Mouse (Mus musculus) kidney, embryonic 14.5 days (tissue): ENCODE data around the gene Fbxo9. TPM values are rescaled to one million over a fixed set of nuclear protein-coding genes. Genes with fewer than 3 reads are reported as not detected.
A peak's percentile ranks its signal among the peaks of the same experiment; 100 is the strongest.

Experiments
- ATAC-seq: fragments of 200-750 bp; cut with Nextera tagmentation; 2 replicates; pipeline ENCODE4 v1.8.0; 2017; ENCODE audit warnings: moderate number of reproducible peaks, mild to moderate bottlenecking, moderate TSS enrichment, moderate library complexity; ENCODE audit not compliant: low FRiP score, low TSS enrichment
- H3K27ac ChIP-seq: fragments of 300-500 bp; sonication (generic); 2 replicates; pipeline ENCODE4 v1.5.1; 2014; ENCODE audit warnings: low read depth, mild to moderate bottlenecking, low read length, moderate library complexity, mixed read lengths
- H3K27me3 ChIP-seq: fragments of 300-500 bp; sonication (generic); 2 replicates; pipeline ENCODE4 v1.6.1; 2014; ENCODE audit warnings: mild to moderate bottlenecking, low read length; ENCODE audit not compliant: control insufficient read depth, insufficient read depth
- H3K36me3 ChIP-seq: fragments of 300-500 bp; sonication (generic); 2 replicates; pipeline ENCODE4 v1.6.1; 2014; ENCODE audit warnings: low read length, mixed read lengths; ENCODE audit not compliant: control insufficient read depth, insufficient read depth
- H3K4me1 ChIP-seq: fragments of 300-500 bp; sonication (generic); 2 replicates; pipeline ENCODE4 v1.6.1; 2014; ENCODE audit warnings: low read length, mixed read lengths; ENCODE audit not compliant: control insufficient read depth, insufficient read depth
- H3K4me2 ChIP-seq: fragments of 300-500 bp; sonication (generic); replicated peaks from 2 replicates; pipeline ENCODE4 v1.6.1; 2014; ENCODE audit warnings: low read depth, mild to moderate bottlenecking, low read length
- H3K4me3 ChIP-seq: fragments of 300-500 bp; sonication (generic); 2 replicates; pipeline ENCODE4 v1.5.1; 2014; ENCODE audit warnings: mild to moderate bottlenecking, low read length
- H3K9ac ChIP-seq: fragments of 300-500 bp; sonication (generic); 2 replicates; pipeline ENCODE4 v1.6.1; 2014; ENCODE audit warnings: low read depth, mild to moderate bottlenecking, low read length, moderate library complexity
- H3K9me3 ChIP-seq: fragments of 300-500 bp; sonication (generic); 2 replicates; pipeline ENCODE4 v1.6.1; 2016; ENCODE audit warnings: low read length; ENCODE audit not compliant: control insufficient read depth
- WGBS: fragments of 180-500 bp; shearing (Covaris S2); extraction: QIAGEN DNeasy Blood & Tissue Kit; methylation state at CpG from one replicate; pipeline ENCODE4 v1.1.7; 2014; 5-methylcytosine and 5-hydroxymethylcytosine counted together
- polyA plus RNA-seq: library from polyadenylated mRNA; unstranded; fragments of >200 nt; fragmentation: Nextera tagmentation; extraction: Ambion mirVana; gene quantifications from 2 replicates; pipeline ENCODE4 v1.2.1, GENCODE M21; 2014

Fbxo9 gene
- polyA plus RNA-seq, 1 experiment from 2014 or later: 43.9 TPM

GRCm38 (mm10) chr9:78046755-78047154 lies 62.1 kb downstream of the Fbxo9 start:
- Histone ChIP-seq H3K9ac (no peak overlapping the region), H3K27ac (no peak overlapping the region), H3K4me1 (no peaks in the 10 kb centered on the region), H3K4me2 (no peak overlapping the region), H3K36me3 (no peaks in the 10 kb centered on the region), H3K4me3 (no peak overlapping the region), H3K27me3 (no peaks in the 10 kb centered on the region), H3K9me3 (no peaks in the 10 kb centered on the region)
- ATAC-seq: no peak
- 70% methylated on average over 20 of the region's 20 CpGs for WGBS

- WGBS: 62% methylated on average over 6 of the region's 6 CpGs
- no peak for ATAC-seq
- peak overlapping the region; percentile 51; the same call in 1 of the 2 replicates for H3K27ac ChIP-seq
Measured at GRCm38 (mm10) chr9:78045171-78045570, 63.7 kb downstream of the Fbxo9 start.

GRCm38 (mm10) chr9:78038755-78039489 lies 69.9 kb downstream of the Fbxo9 start:
- H3K4me1 ChIP-seq: no peaks in the 10 kb centered on the region
- ATAC-seq: peak; percentile 60; the same call in 1 of the 2 replicates
- no peak overlapping the region for H3K27ac ChIP-seq
- H3K9ac ChIP-seq: no peak overlapping the region; the same call in 1 of the 2 replicates
- no peaks in the 10 kb centered on the region for H3K36me3 ChIP-seq
- H3K4me2 ChIP-seq: no peak overlapping the region
- H3K9me3 ChIP-seq: no peaks in the 10 kb centered on the region
- no peak overlapping the region for H3K4me3 ChIP-seq
- no peaks in the 10 kb centered on the region for H3K27me3 ChIP-seq
- 38% methylated on average over 18 of the region's 18 CpGs for WGBS

More at GRCm38 (mm10) chr9:78045171-78045570, 63.7 kb downstream of the Fbxo9 start:
- no peak overlapping the region for H3K4me2 ChIP-seq
- no peaks in the 10 kb centered on the region for H3K36me3 ChIP-seq
- no peaks in the 10 kb centered on the region for H3K9me3 ChIP-seq
- no peak overlapping the region for H3K4me3 ChIP-seq
- H3K9ac ChIP-seq: no peak overlapping the region
- no peaks in the 10 kb centered on the region for H3K27me3 ChIP-seq
- H3K4me1 ChIP-seq: no peaks in the 10 kb centered on the region

GRCm38 (mm10) chr9:78035831-78036230 lies 73.0 kb downstream of the Fbxo9 start:
- Histone ChIP-seq H3K9me3 (no peaks in the 10 kb centered on the region), H3K4me3 (no peak overlapping the region), H3K27me3 (no peaks in the 10 kb centered on the region), H3K4me2 (no peak overlapping the region), H3K27ac (no peak overlapping the region), H3K9ac (no peak overlapping the region), H3K36me3 (no peaks in the 10 kb centered on the region), H3K4me1 (no peaks in the 10 kb centered on the region)
- no peak for ATAC-seq
- WGBS: 89% methylated on average over 8 of the region's 8 CpGs

- H3K36me3 ChIP-seq: no peaks in the 10 kb centered on the region
- no peak overlapping the region for H3K4me2 ChIP-seq
- no peak for ATAC-seq
- no peaks in the 10 kb centered on the region for H3K27me3 ChIP-seq
- H3K4me1 ChIP-seq: no peaks in the 10 kb centered on the region
- WGBS: 81% methylated on average over 5 of the region's 5 CpGs
- H3K27ac ChIP-seq: no peak overlapping the region
- no peak overlapping the region for H3K9ac ChIP-seq
- H3K4me3 ChIP-seq: no peak overlapping the region
- H3K9me3 ChIP-seq: no peaks in the 10 kb centered on the region
Measured at GRCm38 (mm10) chr9:78035296-78035695, 73.6 kb downstream of the Fbxo9 start.

- WGBS: 90% methylated on average over 4 of the region's 4 CpGs
- Histone ChIP-seq H3K4me2 (no peak overlapping the region), H3K27me3 (no peaks in the 10 kb centered on the region), H3K9me3 (no peaks in the 10 kb centered on the region), H3K27ac (no peak overlapping the region), H3K4me3 (no peak overlapping the region), H3K9ac (no peak overlapping the region), H3K36me3 (no peaks in the 10 kb centered on the region), H3K4me1 (no peaks in the 10 kb centered on the region)
- ATAC-seq: no peak
Measured at GRCm38 (mm10) chr9:78032930-78033329, 75.9 kb downstream of the Fbxo9 start.

Other genes with a start within 250 kb of the Fbxo9 start
- 73.9 and 112 TPM in 2 replicates for gene Elovl5, start 191.7 kb downstream of the Fbxo9 start, polyA plus RNA-seq
- 0.39 and 0.51 TPM in 2 replicates for gene Gcm1, start 57.1 kb downstream of the Fbxo9 start, polyA plus RNA-seq
- 19.6 and 29.3 TPM in 2 replicates for gene Ick, start 127 bp upstream of the Fbxo9 start, polyA plus RNA-seq
- gene Gsta4, start 73.7 kb upstream of the Fbxo9 start, polyA plus RNA-seq: 102 and 108 TPM in 2 replicates
- not detected in 2 replicates for gene Gsta1, start 121.6 kb upstream of the Fbxo9 start, polyA plus RNA-seq
- gene Gm3776, start 148.1 kb upstream of the Fbxo9 start, polyA plus RNA-seq: not detected in 2 replicates
- 3.9 and 4.9 TPM in 2 replicates for gene Gm10639, start 180.9 kb upstream of the Fbxo9 start, polyA plus RNA-seq
- not detected in 2 replicates for gene Omt2a, start 205.7 kb upstream of the Fbxo9 start, polyA plus RNA-seq
- gene Omt2b, start 218.5 kb upstream of the Fbxo9 start, polyA plus RNA-seq: not detected in 2 replicates
- 2.6 and 3.6 TPM in 2 replicates for gene Gsta2, start 246.7 kb upstream of the Fbxo9 start, polyA plus RNA-seq